Mouse (Mus musculus) stomach, embryonic 15.5 days (tissue): ENCODE data around the gene Cmya5. TPM values are rescaled to one million over a fixed set of nuclear protein-coding genes. Genes with fewer than 3 reads are reported as not detected.
"Not testable (repeated sequence)": the region's sequence is repeated elsewhere in the genome, so short reads cannot be mapped to it uniquely, and the experiment has no call there.

Experiments used
- ATAC-seq: fragments of 200-750 bp; cut with Nextera tagmentation; 2 replicates; pipeline ENCODE4 v1.8.0; 2017; ENCODE audit warnings: low read depth, moderate number of reproducible peaks, moderate TSS enrichment; ENCODE audit not compliant: insufficient read depth, low FRiP score
- H3K27ac ChIP-seq: fragments of 300-500 bp; sonication (generic); 2 replicates; pipeline ENCODE4 v1.5.1; 2015; ENCODE audit warnings: mild to moderate bottlenecking, inconsistent platforms
- H3K27me3 ChIP-seq: fragments of 300-500 bp; sonication (generic); replicated peaks from 2 replicates; pipeline ENCODE4 v1.6.1; 2015; ENCODE audit warnings: inconsistent platforms
- H3K36me3 ChIP-seq: fragments of 300-500 bp; sonication (generic); 2 replicates; pipeline ENCODE4 v1.6.1; 2015; ENCODE audit warnings: inconsistent platforms
- H3K4me1 ChIP-seq: fragments of 300-500 bp; sonication (generic); 2 replicates; pipeline ENCODE4 v1.6.1; 2015; ENCODE audit warnings: inconsistent platforms
- H3K4me2 ChIP-seq: fragments of 300-500 bp; sonication (generic); 2 replicates; pipeline ENCODE4 v1.6.1; 2015; ENCODE audit warnings: mild to moderate bottlenecking, inconsistent platforms
- H3K4me3 ChIP-seq: fragments of 300-500 bp; sonication (generic); replicated peaks from 2 replicates; pipeline ENCODE4 v1.5.1; 2015; ENCODE audit warnings: inconsistent platforms
- H3K9ac ChIP-seq: fragments of 300-500 bp; sonication (generic); 2 replicates; pipeline ENCODE4 v1.6.1; 2015; ENCODE audit warnings: inconsistent platforms
- H3K9me3 ChIP-seq: fragments of 300-500 bp; sonication (generic); 2 replicates; pipeline ENCODE4 v1.6.1; 2016; ENCODE audit warnings: inconsistent platforms
- WGBS: fragments of 180-500 bp; shearing (Covaris S2); methylation state at CpG from one replicate; pipeline ENCODE4 v1.1.7; 2015; 5-methylcytosine and 5-hydroxymethylcytosine counted together
- polyA plus RNA-seq: library from polyadenylated mRNA; unstranded; fragments of >200 nt; fragmentation: Nextera tagmentation; extraction: Ambion mirVana; gene quantifications from 2 replicates; pipeline ENCODE4 v1.2.1, GENCODE M21; 2015

Cmya5 gene
- polyA plus RNA-seq = 0.13 and 0.14 TPM in 2 replicates

- peak; percentile 90 for ATAC-seq
- peak within 1 kb of the TSS; percentile 53 for H3K4me3 ChIP-seq
Observed at GRCm38 (mm10) chr13:93144336-93145167, at the start of gene Cmya5. Gene Cmya5 (minus strand): TSS chr13:93144724.

GRCm38 (mm10) chr13:93192646-93193026 is 48.1 kb upstream of the Cmya5 start:
- Histone ChIP-seq H3K4me3 (peak overlapping the region; percentile 88), H3K27me3 (no peaks in the 10 kb centered on the region), H3K4me1 (0 out of 2 replicates have a peak, but pooled peaks cover 2% of the 10 kb centered on the region), H3K4me2 (peak overlapping the region; percentile 56), H3K36me3 (no peaks in the 10 kb centered on the region), H3K27ac (peak overlapping the region; percentile 64; the same call in 1 of the 2 replicates), H3K9me3 (no peaks in the 10 kb centered on the region), H3K9ac (no peak overlapping the region)
- WGBS = 49% methylated on average over 5 of the region's 5 CpGs
- no peak for ATAC-seq

More at GRCm38 (mm10) chr13:93144336-93145167, at the start of gene Cmya5:
- H3K9me3 ChIP-seq = no peaks in the 10 kb centered on the region
- H3K9ac ChIP-seq = peak within 1 kb of the TSS; percentile 25; the same call in 1 of the 2 replicates
- 1% methylated on average over 44 of the region's 45 CpGs for WGBS
- H3K4me1 ChIP-seq = peaks cover 6% of the 10 kb centered on the region; the same call in 1 of the 2 replicates
- H3K27me3 ChIP-seq = no peaks in the 10 kb centered on the region
- peak within 1 kb of the TSS; percentile 90 for H3K4me2 ChIP-seq
- peak within 1 kb of the TSS; percentile 85 for H3K27ac ChIP-seq
- H3K36me3 ChIP-seq = peaks cover 3% of the 10 kb centered on the region; the same call in 1 of the 2 replicates

GRCm38 (mm10) chr13:93191831-93192645 is 47.5 kb upstream of the Cmya5 start, which contains the start of gene Tent2:
Gene Tent2 (minus strand): TSS chr13:93192385.
- H3K4me3 ChIP-seq = peak within 1 kb of the TSS; percentile 88
- no peaks in the 10 kb centered on the region for H3K9me3 ChIP-seq
- peak within 1 kb of the TSS; percentile 96 for H3K27ac ChIP-seq
- peak; percentile 99 for ATAC-seq
- under 1% methylated on average over 67 of the region's 72 CpGs for WGBS
- H3K4me1 ChIP-seq = 0 out of 2 replicates have a peak, but pooled peaks cover 2% of the 10 kb centered on the region
- H3K9ac ChIP-seq = peak within 1 kb of the TSS; percentile 87
- peak within 1 kb of the TSS; percentile 56 for H3K4me2 ChIP-seq
- H3K36me3 ChIP-seq = no peaks in the 10 kb centered on the region
- H3K27me3 ChIP-seq = no peaks in the 10 kb centered on the region

- 0 out of 2 replicates have a peak, but pooled peaks cover 2% of the 10 kb centered on the region for H3K4me1 ChIP-seq
- no peaks in the 10 kb centered on the region for H3K27me3 ChIP-seq
- H3K9ac ChIP-seq = no peak overlapping the region
- H3K27ac ChIP-seq = no peak overlapping the region
- no peaks in the 10 kb centered on the region for H3K36me3 ChIP-seq
- H3K4me3 ChIP-seq = no peak overlapping the region
- H3K9me3 ChIP-seq = no peaks in the 10 kb centered on the region
- ATAC-seq = no peak
- no peak overlapping the region for H3K4me2 ChIP-seq
- 53% methylated on average over 2 of the region's 2 CpGs for WGBS
Observed at GRCm38 (mm10) chr13:93189416-93189815, 44.9 kb upstream of the Cmya5 start.

GRCm38 (mm10) chr13:93188738-93189137 is 44.2 kb upstream of the Cmya5 start:
- Histone ChIP-seq H3K9ac (no peak overlapping the region), H3K9me3 (no peaks in the 10 kb centered on the region), H3K27me3 (no peaks in the 10 kb centered on the region), H3K4me3 (no peak overlapping the region), H3K36me3 (no peaks in the 10 kb centered on the region), H3K4me1 (0 out of 2 replicates have a peak, but pooled peaks cover 2% of the 10 kb centered on the region), H3K27ac (no peak overlapping the region), H3K4me2 (no peak overlapping the region)
- WGBS = 83% methylated on average over 3 of the region's 3 CpGs
- no peak for ATAC-seq

- ATAC-seq, H3K4me2 ChIP-seq, H3K27ac ChIP-seq, H3K4me1 ChIP-seq, H3K36me3 ChIP-seq, H3K9ac ChIP-seq, H3K27me3 ChIP-seq, H3K4me3 ChIP-seq, H3K9me3 ChIP-seq: not testable (repeated sequence)
- 93% methylated on average over 5 of the region's 5 CpGs for WGBS
Observed at GRCm38 (mm10) chr13:93187792-93188191, 43.3 kb upstream of the Cmya5 start.

- ATAC-seq = no peak
- no peaks in the 10 kb centered on the region for H3K27me3 ChIP-seq
- H3K4me3 ChIP-seq = no peak overlapping the region
- no peak overlapping the region for H3K9ac ChIP-seq
- H3K4me1 ChIP-seq = no peaks in the 10 kb centered on the region
- H3K9me3 ChIP-seq = no peaks in the 10 kb centered on the region
- H3K36me3 ChIP-seq = peaks cover 5% of the 10 kb centered on the region; the same call in 1 of the 2 replicates
- no peak overlapping the region for H3K27ac ChIP-seq
- WGBS = 98% methylated on average over 1 of the region's 1 CpGs
- no peak overlapping the region for H3K4me2 ChIP-seq
Observed at GRCm38 (mm10) chr13:93180351-93180750, 35.8 kb upstream of the Cmya5 start.

- H3K27me3 ChIP-seq = no peaks in the 10 kb centered on the region
- no peaks in the 10 kb centered on the region for H3K9me3 ChIP-seq
- H3K4me3 ChIP-seq = no peak overlapping the region
- no peak overlapping the region for H3K9ac ChIP-seq
- ATAC-seq = no peak
- no peak overlapping the region for H3K4me2 ChIP-seq
- H3K27ac ChIP-seq = no peak overlapping the region
- H3K36me3 ChIP-seq = peaks cover 5% of the 10 kb centered on the region; the same call in 1 of the 2 replicates
- no peaks in the 10 kb centered on the region for H3K4me1 ChIP-seq
- 88% methylated on average over 2 of the region's 2 CpGs for WGBS
Observed at GRCm38 (mm10) chr13:93179522-93179921, 35.0 kb upstream of the Cmya5 start.

- no peak for ATAC-seq
- H3K4me3 ChIP-seq = no peak overlapping the region
- H3K27me3 ChIP-seq = no peaks in the 10 kb centered on the region
- H3K9ac ChIP-seq = no peak overlapping the region
- no peak overlapping the region for H3K4me2 ChIP-seq
- no peaks in the 10 kb centered on the region for H3K4me1 ChIP-seq
- H3K9me3 ChIP-seq = no peaks in the 10 kb centered on the region
- peaks cover 12% of the 10 kb centered on the region; the same call in 1 of the 2 replicates for H3K36me3 ChIP-seq
- H3K27ac ChIP-seq = no peak overlapping the region
Observed at GRCm38 (mm10) chr13:93177571-93177970, 33.0 kb upstream of the Cmya5 start.

GRCm38 (mm10) chr13:93163303-93163702 is 18.8 kb upstream of the Cmya5 start:
- 92% methylated on average over 4 of the region's 4 CpGs for WGBS
- no peaks in the 10 kb centered on the region for H3K27me3 ChIP-seq
- no peak overlapping the region for H3K4me3 ChIP-seq
- peaks cover 13% of the 10 kb centered on the region; the same call in 1 of the 2 replicates for H3K36me3 ChIP-seq
- H3K9ac ChIP-seq = no peak overlapping the region
- no peak for ATAC-seq
- no peaks in the 10 kb centered on the region for H3K4me1 ChIP-seq
- H3K4me2 ChIP-seq = no peak overlapping the region
- H3K9me3 ChIP-seq = no peaks in the 10 kb centered on the region
- H3K27ac ChIP-seq = no peak overlapping the region

GRCm38 (mm10) chr13:93162456-93162855 is 17.9 kb upstream of the Cmya5 start:
- ATAC-seq = no peak
- H3K27me3 ChIP-seq = no peaks in the 10 kb centered on the region
- peaks cover 13% of the 10 kb centered on the region; the same call in 1 of the 2 replicates for H3K36me3 ChIP-seq
- H3K4me1 ChIP-seq = no peaks in the 10 kb centered on the region
- no peak overlapping the region for H3K27ac ChIP-seq
- H3K9me3 ChIP-seq = no peaks in the 10 kb centered on the region
- no peak overlapping the region for H3K4me2 ChIP-seq
- no peak overlapping the region for H3K9ac ChIP-seq
- H3K4me3 ChIP-seq = no peak overlapping the region
